Mouse (Mus musculus): ENCODE results near the gene Nup88. TPM values are rescaled to one million over a fixed set of nuclear protein-coding genes. Genes with fewer than 3 reads are reported as not detected.
"Not testable (repeated sequence)": the region's sequence is repeated elsewhere in the genome, so short reads cannot be mapped to it uniquely, and the experiment has no call there.

Nup88 gene
- total RNA-seq, 2 experiments from 2014 or later, result 54.0 to 68.3 TPM

GRCm38 (mm10) chr11:70970560-70971540, 1.1 kb upstream of the Nup88 start:
- no peak for DNase-seq

- no peak for DNase-seq
These were observed 440 bp downstream of the Nup88 start for GRCm38 (mm10) chr11:70969271-70969794.

GRCm38 (mm10) chr11:70964222-70964907, 5.4 kb downstream of the Nup88 start:
- DNase-seq, result no peak

DNA sequence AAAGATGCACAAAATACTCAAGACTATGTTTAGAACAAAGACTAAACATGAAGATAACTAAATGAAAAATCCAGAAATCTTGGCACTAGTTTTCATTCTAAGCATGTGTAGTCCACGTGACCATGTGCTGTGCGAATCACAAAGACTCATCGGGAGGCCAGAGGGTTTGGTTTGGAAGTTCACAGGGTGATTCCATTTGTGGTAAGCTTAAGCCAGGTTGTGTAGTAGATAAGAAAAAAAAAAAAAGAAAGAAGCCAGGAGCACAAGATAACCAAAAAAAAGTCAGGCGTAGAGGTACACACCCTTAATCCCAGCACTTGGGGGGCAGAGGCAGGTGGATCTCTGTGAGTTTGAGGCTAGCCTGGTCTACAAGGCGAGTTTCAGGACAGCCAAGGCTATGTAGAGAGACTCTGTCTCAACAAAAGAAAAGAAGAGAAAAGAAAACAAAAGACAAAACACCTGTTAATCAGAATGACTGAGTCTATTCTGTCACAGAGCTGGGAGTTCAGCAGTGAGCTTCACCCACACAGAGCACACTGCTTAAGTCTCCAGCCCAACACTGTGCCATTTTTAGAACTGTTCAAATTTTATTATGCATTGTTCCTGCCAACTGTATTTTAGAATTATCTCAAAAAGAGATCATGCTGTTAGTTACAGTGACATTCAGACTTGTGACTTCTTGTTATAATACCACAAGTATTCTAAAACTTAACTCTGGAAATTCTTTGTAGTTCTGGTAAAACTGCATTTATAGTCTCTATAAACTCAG, 8.8 kb downstream of the Nup88 start:
- DNase-seq, result no peak

DNA sequence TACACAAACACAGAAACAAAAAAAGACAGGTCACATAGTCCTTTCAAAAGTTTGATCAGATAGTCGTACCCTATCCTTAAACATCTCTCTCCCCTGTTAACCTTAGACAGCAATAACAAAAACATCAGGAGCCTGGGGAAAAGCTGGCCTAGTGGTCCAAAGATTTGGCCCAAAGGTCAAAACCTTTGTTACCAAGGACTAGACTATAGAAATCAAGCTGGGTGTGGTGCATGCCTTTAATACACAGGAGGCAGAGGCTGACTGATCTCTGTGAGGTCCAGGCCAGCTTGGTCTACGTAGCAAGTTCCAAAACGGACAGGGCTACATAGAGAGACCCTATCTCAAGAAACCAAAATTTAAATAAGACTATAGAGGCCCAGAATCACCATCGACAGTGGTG, 15.1 kb downstream of the Nup88 start:
- no peak for DNase-seq

GRCm38 (mm10) chr11:70944935-70945817, 24.6 kb downstream of the Nup88 start:
- no peak for DNase-seq

GRCm38 (mm10) chr11:70943651-70944050, 26.1 kb downstream of the Nup88 start:
- DNase-seq, result no peak

GRCm38 (mm10) chr11:70942596-70942995, 27.2 kb downstream of the Nup88 start:
- no peak for DNase-seq

- DNase-seq, result peak; percentile 20
These were observed 34.5 kb downstream of the Nup88 start for GRCm38 (mm10) chr11:70935316-70935715.

DNA sequence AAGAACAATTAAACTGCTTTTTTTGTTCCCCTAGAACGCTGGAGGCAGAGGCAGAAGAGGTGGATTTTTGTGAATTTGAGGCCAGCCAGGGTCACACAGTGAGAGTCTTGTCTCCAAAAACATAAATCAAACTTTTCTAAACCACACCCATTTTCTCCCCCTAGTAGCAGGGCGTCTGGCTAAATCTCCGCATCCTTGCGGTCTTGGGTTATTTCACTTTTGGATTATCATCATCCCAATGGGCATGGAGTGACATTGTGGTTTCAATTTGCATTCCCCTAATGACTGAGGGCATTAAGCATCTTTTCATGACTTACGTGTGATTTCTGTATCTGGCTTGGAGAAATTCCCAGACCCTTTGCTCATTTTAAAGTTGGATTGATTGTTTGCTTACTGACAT, 38.3 kb downstream of the Nup88 start:
- DNase-seq, result no peak

- DNase-seq, result no peak
These were observed 50.2 kb downstream of the Nup88 start for GRCm38 (mm10) chr11:70919524-70919923.

DNA sequence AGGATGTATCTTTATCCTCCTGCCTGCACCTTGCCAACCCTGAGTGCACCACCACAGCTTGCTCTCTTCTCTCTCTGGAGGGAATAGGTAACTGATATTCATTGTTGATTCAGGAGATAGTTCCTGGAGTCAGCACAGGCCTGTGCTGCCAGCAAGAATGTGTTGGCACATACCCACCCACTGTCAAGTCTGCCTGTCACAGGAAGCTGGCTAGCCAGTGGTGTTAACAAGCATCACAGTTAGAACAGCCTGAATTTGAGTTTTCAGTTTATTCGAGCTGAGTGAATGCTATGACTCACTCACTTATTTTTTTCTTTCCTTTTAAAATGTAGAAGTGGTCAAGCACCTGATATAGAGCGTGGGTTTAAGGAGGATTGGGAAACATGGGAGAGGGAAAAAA, 51.9 kb downstream of the Nup88 start:
- no peak for DNase-seq

GRCm38 (mm10) chr11:70911920-70912319, 57.9 kb downstream of the Nup88 start:
- DNase-seq, result no peak

- DNase-seq, result no peak
These were observed 58.5 kb downstream of the Nup88 start for GRCm38 (mm10) chr11:70911323-70911722.

DNA sequence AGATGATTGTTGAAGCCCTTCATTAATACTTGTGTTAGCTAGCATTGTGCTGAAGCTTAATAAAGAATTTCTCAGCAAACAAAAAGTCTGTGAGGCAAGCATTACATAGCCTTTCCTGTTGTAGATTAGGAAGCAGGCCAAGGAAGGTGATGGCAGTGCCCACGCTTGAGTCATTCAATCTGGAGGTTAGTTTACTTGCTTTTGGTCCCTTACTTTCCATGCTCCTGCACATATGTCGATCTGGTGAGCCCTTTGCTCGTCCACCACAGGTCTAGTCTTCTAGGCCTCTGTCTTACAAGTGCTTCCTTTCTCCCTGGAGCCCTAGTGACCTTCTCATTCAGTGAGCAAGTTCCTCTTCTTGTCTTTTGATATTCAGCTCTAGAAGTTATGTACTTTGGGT, 63.1 kb downstream of the Nup88 start:
- no peak for DNase-seq

GRCm38 (mm10) chr11:70898182-70898581, 71.6 kb downstream of the Nup88 start:
- not testable (repeated sequence) for DNase-seq

- DNase-seq, result no peak
These were observed 72.1 kb downstream of the Nup88 start for GRCm38 (mm10) chr11:70897680-70898079.

Measured in adrenal gland, postnatal 10 days (tissue).